Mouse (Mus musculus) CD4-positive, CD25-positive, alpha-beta regulatory T cell, adult 4 months (primary cell): Measurements from ENCODE around the gene Ap3b1. TPM values are rescaled to one million over a fixed set of nuclear protein-coding genes. Genes with fewer than 3 reads are reported as not detected.

Source experiments
- ATAC-seq: one replicate; pipeline ENCODE4 v1.8.0; 2017
- polyA plus RNA-seq, 2 experiments: library from polyadenylated mRNA; unstranded; fragments of 100-300 nt; shearing (Covaris generic); gene quantifications; one replicate each; pipeline ENCODE4 v1.2.1; 2017

The Ap3b1 gene
- polyA plus RNA-seq, 2 experiments from 2014 or later, result 41.8 to 46.0 TPM

GRCm38 (mm10) chr13:94596386-94597033 is 237.8 kb downstream of the Ap3b1 start:
- ATAC-seq, result no peak

- no peak for ATAC-seq
Measured at GRCm38 (mm10) chr13:94599718-94600117, 241.0 kb downstream of the Ap3b1 start.

GRCm38 (mm10) chr13:94607035-94607860 is 248.5 kb downstream of the Ap3b1 start:
- no peak for ATAC-seq

GRCm38 (mm10) chr13:94607861-94608223 is 249.1 kb downstream of the Ap3b1 start:
- no peak for ATAC-seq

GRCm38 (mm10) chr13:94608420-94608831 is 249.7 kb downstream of the Ap3b1 start:
- no peak for ATAC-seq

GRCm38 (mm10) chr13:94608947-94609346 is 250.2 kb downstream of the Ap3b1 start:
- ATAC-seq, result no peak

Other genes with a start within 250 kb of the Ap3b1 start
- gene Scamp1, start 73.1 kb upstream of the Ap3b1 start, polyA plus RNA-seq, result 1 to 10 TPM; 2.5 to 3.0 TPM